Mouse (Mus musculus): ENCODE measurements at regions not wholly inside any gene's neighbourhood (a gene's known extent, or its start where the extent isn't known, plus 50 kb on each side); places are given as distances from the start of the nearest gene placed in this dataset.

GRCm38 (mm10) chr10:122291611-122292010 is 156.7 kb upstream of the Avpr1a start:
- Histone ChIP-seq H3K36me3 (replicated peaks; ENCODE audit: low read length) (no peaks in the 10 kb centered on the region), H3K9me3 (0 out of 2 replicates have a peak, but pooled peaks cover 2% of the 10 kb centered on the region), H3K4me1 (peaks cover 14% of the 10 kb centered on the region), H3K27me3 (replicated peaks) (no peaks in the 10 kb centered on the region), H3K4me3 (replicated peaks) (no peak overlapping the region)
- TF ChIP-seq GATA1 (IDR thresholded peaks at IDR 0.05; ENCODE audit: borderline replicate concordance, low read length) (no peak), FLI1 (IDR thresholded peaks at IDR 0.05; ENCODE audit: low read length) (no peak)

DNA sequence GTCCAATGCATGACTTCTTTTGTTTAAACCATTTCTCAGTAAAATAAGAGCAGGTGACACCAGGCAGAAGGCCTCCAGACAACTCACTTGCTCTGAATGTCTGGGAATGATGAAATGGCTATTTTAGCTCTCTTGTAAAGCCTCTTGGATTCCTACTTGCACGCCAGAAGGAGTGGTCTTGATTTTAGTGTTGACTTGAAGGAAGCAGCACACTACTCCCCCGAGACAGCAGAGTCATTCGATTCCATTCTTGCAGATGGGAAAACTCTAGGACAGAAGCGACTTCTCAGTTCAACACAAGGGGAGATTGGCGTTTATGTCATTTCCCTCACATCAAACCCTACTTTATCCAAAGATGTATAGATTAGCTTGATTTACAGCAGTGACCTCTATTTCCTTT is 157.2 kb upstream of the Avpr1a start:
- no peaks in the 10 kb centered on the region for H3K27me3 ChIP-seq (replicated peaks)
- H3K9me3 ChIP-seq = 0 out of 2 replicates have a peak, but pooled peaks cover 2% of the 10 kb centered on the region
- no peak overlapping the region for H3K4me3 ChIP-seq (replicated peaks)
- peaks cover 14% of the 10 kb centered on the region for H3K4me1 ChIP-seq
- TF ChIP-seq FLI1 (IDR thresholded peaks at IDR 0.05; ENCODE audit: low read length) = no peak
- no peak for TF ChIP-seq GATA1 (IDR thresholded peaks at IDR 0.05; ENCODE audit: borderline replicate concordance, low read length)
- H3K36me3 ChIP-seq (replicated peaks; ENCODE audit: low read length) = no peaks in the 10 kb centered on the region

DNA sequence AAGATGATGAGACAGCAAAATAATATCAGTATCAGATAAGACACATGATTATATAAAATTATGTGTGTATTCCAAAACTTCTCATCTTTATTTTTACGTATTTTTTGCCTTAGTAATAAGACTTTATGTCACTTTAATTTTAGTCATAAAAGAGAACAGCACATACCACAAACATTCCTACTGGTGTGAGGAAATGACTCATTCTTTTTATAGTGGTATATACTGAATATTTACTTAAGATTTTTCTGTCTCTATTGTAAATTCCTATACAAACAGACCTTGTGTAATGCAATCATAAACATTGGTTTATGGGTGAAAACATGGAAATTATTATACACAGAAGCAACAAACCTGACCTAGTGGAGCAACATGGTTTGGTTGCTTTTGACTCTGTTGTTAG is 173.4 kb upstream of the Avpr1a start:
- Histone ChIP-seq H3K4me1 (no peaks in the 10 kb centered on the region), H3K9me3 (peaks cover 18% of the 10 kb centered on the region), H3K27me3 (replicated peaks) (no peaks in the 10 kb centered on the region), H3K36me3 (replicated peaks; ENCODE audit: low read length) (no peaks in the 10 kb centered on the region), H3K4me3 (replicated peaks) (no peak overlapping the region)
- TF ChIP-seq FLI1 (IDR thresholded peaks at IDR 0.05; ENCODE audit: low read length) (no peak), GATA1 (IDR thresholded peaks at IDR 0.05; ENCODE audit: borderline replicate concordance, low read length) (no peak)

GRCm38 (mm10) chr10:122274181-122274580 is 174.1 kb upstream of the Avpr1a start:
- peaks cover 15% of the 10 kb centered on the region for H3K9me3 ChIP-seq
- no peak overlapping the region for H3K4me3 ChIP-seq (replicated peaks)
- no peaks in the 10 kb centered on the region for H3K27me3 ChIP-seq (replicated peaks)
- no peaks in the 10 kb centered on the region for H3K4me1 ChIP-seq
- H3K36me3 ChIP-seq (replicated peaks; ENCODE audit: low read length) = no peaks in the 10 kb centered on the region
- TF ChIP-seq FLI1 (IDR thresholded peaks at IDR 0.05; ENCODE audit: low read length) (no peak), GATA1 (IDR thresholded peaks at IDR 0.05; ENCODE audit: borderline replicate concordance, low read length) (no peak)

- H3K27me3 ChIP-seq (replicated peaks) = peaks cover 1% of the 10 kb centered on the region
- no peak overlapping the region for H3K4me3 ChIP-seq (replicated peaks)
- H3K4me1 ChIP-seq = no peaks in the 10 kb centered on the region
- TF ChIP-seq GATA1 (IDR thresholded peaks at IDR 0.05; ENCODE audit: borderline replicate concordance, low read length) = no peak
- no peak for TF ChIP-seq FLI1 (IDR thresholded peaks at IDR 0.05; ENCODE audit: low read length)
- peaks cover 12% of the 10 kb centered on the region for H3K9me3 ChIP-seq
- no peaks in the 10 kb centered on the region for H3K36me3 ChIP-seq (replicated peaks; ENCODE audit: low read length)
These were observed 166.9 kb upstream of the Rxylt1 start for GRCm38 (mm10) chr10:122264070-122264469.

DNA sequence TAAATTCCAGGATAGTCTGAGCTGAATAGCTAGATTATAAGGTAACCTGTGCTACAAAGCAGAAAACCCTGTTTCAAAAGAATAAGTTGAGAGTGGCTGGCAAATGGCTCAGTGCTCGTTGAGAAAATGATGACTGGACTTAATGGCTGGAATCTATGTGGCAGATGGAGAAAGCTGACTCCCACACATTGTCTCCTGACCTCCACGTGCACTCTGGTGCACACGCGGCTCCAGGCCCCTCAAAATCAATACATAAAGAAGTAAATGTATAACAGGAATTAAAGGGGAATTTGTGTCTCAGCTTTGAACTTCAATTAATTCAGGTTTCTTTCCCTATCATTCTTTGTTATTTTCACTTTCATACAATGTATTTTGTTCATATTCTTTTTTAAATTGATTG is 162.2 kb upstream of the Rxylt1 start:
- Histone ChIP-seq H3K36me3 (replicated peaks; ENCODE audit: low read length) (no peaks in the 10 kb centered on the region), H3K27me3 (replicated peaks) (peaks cover 1% of the 10 kb centered on the region), H3K4me1 (no peaks in the 10 kb centered on the region), H3K4me3 (replicated peaks) (no peak overlapping the region), H3K9me3 (peaks cover 6% of the 10 kb centered on the region)
- TF ChIP-seq GATA1 (IDR thresholded peaks at IDR 0.05; ENCODE audit: borderline replicate concordance, low read length) (no peak), FLI1 (IDR thresholded peaks at IDR 0.05; ENCODE audit: low read length) (no peak)

- no peak overlapping the region for H3K4me3 ChIP-seq (replicated peaks)
- H3K4me1 ChIP-seq = no peaks in the 10 kb centered on the region
- no peaks in the 10 kb centered on the region for H3K36me3 ChIP-seq (replicated peaks; ENCODE audit: low read length)
- peaks cover 8% of the 10 kb centered on the region for H3K9me3 ChIP-seq
- TF ChIP-seq FLI1 (IDR thresholded peaks at IDR 0.05; ENCODE audit: low read length) (no peak), GATA1 (IDR thresholded peaks at IDR 0.05; ENCODE audit: borderline replicate concordance, low read length) (no peak)
- H3K27me3 ChIP-seq (replicated peaks) = peaks cover 1% of the 10 kb centered on the region
These were observed 161.5 kb upstream of the Rxylt1 start for GRCm38 (mm10) chr10:122258711-122259110.

DNA sequence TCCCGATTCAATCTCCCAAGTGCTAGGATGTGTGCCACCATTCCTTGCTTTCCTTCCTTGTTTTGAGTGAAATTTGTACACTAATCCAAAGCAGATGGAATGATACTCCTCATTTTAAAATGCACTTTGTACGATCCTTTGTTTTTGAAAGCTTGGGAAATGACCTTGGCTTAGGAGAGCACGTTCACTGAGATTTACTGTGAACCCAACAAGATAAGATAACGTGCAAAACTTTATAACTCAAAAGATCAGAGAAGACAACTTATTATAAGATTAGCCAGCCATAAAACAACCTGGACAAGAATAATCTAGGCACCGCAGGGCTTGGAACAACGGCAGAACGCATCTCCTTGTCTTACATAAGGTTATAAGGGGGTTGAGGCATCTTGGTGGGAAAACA is 134.6 kb upstream of the Rxylt1 start:
- H3K36me3 ChIP-seq (replicated peaks; ENCODE audit: low read length) = no peaks in the 10 kb centered on the region
- TF ChIP-seq FLI1 (IDR thresholded peaks at IDR 0.05; ENCODE audit: low read length) (no peak), GATA1 (IDR thresholded peaks at IDR 0.05; ENCODE audit: borderline replicate concordance, low read length) (no peak)
- H3K9me3 ChIP-seq = peaks cover 9% of the 10 kb centered on the region; the same call in 1 of the 2 replicates
- no peak overlapping the region for H3K4me3 ChIP-seq (replicated peaks)
- no peaks in the 10 kb centered on the region for H3K4me1 ChIP-seq
- no peaks in the 10 kb centered on the region for H3K27me3 ChIP-seq (replicated peaks)

DNA sequence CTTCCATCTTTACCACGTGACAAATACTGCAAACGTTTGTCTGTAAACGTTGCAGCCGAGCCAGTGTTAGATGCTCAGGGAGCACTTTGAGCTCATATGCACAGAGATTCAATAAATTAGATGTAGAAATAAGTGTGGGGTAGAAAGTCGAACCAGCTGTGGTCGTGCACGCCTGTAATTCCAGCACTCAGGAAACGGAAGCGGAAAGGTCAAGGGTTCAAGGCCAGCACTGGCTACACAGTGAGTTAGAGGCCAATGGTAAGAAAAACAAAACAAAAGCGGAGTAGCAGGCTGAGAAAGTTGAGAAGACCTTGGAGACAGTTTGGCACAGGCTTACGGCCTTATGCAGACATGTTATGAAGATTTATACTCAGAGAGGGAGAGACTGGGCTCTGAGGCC is 133.6 kb upstream of the Rxylt1 start:
- Histone ChIP-seq H3K36me3 (replicated peaks; ENCODE audit: low read length) (no peaks in the 10 kb centered on the region), H3K9me3 (peaks cover 15% of the 10 kb centered on the region; the same call in 1 of the 2 replicates), H3K27me3 (replicated peaks) (no peaks in the 10 kb centered on the region), H3K4me1 (no peaks in the 10 kb centered on the region), H3K4me3 (replicated peaks) (no peak overlapping the region)
- no peak for TF ChIP-seq FLI1 (IDR thresholded peaks at IDR 0.05; ENCODE audit: low read length)
- no peak for TF ChIP-seq GATA1 (IDR thresholded peaks at IDR 0.05; ENCODE audit: borderline replicate concordance, low read length)

- TF ChIP-seq FLI1 (IDR thresholded peaks at IDR 0.05; ENCODE audit: low read length) (no peak), GATA1 (IDR thresholded peaks at IDR 0.05; ENCODE audit: borderline replicate concordance, low read length) (0 out of 3 replicates have a peak, but pooled peaks have one; percentile 4)
- Histone ChIP-seq H3K36me3 (replicated peaks; ENCODE audit: low read length) (no peaks in the 10 kb centered on the region), H3K4me3 (replicated peaks) (peak overlapping the region; percentile 51), H3K27me3 (replicated peaks) (no peaks in the 10 kb centered on the region), H3K9me3 (peaks cover 14% of the 10 kb centered on the region; the same call in 1 of the 2 replicates), H3K4me1 (no peaks in the 10 kb centered on the region)
These were observed 128.5 kb upstream of the Rxylt1 start for GRCm38 (mm10) chr10:122225679-122226078.

GRCm38 (mm10) chr10:122223076-122223475 is 125.9 kb upstream of the Rxylt1 start:
- no peak for TF ChIP-seq GATA1 (IDR thresholded peaks at IDR 0.05; ENCODE audit: borderline replicate concordance, low read length)
- TF ChIP-seq FLI1 (IDR thresholded peaks at IDR 0.05; ENCODE audit: low read length) = no peak
- Histone ChIP-seq H3K27me3 (replicated peaks) (no peaks in the 10 kb centered on the region), H3K36me3 (replicated peaks; ENCODE audit: low read length) (no peaks in the 10 kb centered on the region), H3K4me1 (no peaks in the 10 kb centered on the region), H3K9me3 (peaks cover 14% of the 10 kb centered on the region; the same call in 1 of the 2 replicates), H3K4me3 (replicated peaks) (no peak overlapping the region)

Measured in megakaryocyte, embryonic 14.5 days (primary cell).